Mouse (Mus musculus) megakaryocyte, embryonic 14.5 days (primary cell): Measurements from ENCODE around the gene Gm21988.

Experiments
- FLI1 ChIP-seq: IDR thresholded peaks from 2 replicates; pipeline ENCODE4 v1.6.1; 2012; ENCODE audit warnings: low read length, inconsistent platforms, mixed read lengths
- GATA1 ChIP-seq: IDR thresholded peaks from 3 replicates; pipeline ENCODE4 v1.6.1; 2012; ENCODE audit warnings: mixed read lengths, low read length, inconsistent platforms, borderline replicate concordance

DNA sequence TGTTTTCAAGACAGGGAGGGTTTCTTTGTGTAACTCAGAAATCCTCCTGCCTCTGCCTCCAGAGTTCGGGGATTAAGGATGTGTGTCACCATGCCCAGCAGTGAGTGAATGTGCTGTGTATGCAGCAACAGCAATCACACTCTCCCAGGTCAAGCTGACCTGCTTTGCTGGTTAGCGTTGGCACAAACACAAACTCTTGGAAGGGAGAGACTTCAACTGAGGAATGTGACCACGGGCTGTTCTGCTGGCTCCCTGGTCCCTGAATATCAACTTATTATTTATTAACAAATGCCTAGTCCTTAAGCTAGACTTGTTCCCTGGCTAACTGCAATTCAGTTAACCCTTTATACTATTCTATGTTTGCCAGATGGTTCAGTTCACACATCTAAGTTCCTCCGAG, 44.0 kb upstream of the Gm21988 start:
- TF ChIP-seq GATA1 (no peak), FLI1 (no peak)
